ENCODE assay signal across 18 mouse cellular contexts in genomic region chr7:90083799-90084198, GRCm38 (mm10). TPM values are rescaled to one million over a fixed set of nuclear protein-coding genes. Genes with fewer than 3 reads are reported as not detected.
DNase-seq lines count a peak whose midpoint lies in the region; ATAC-seq and TF ChIP-seq lines count a peak whose summit lies in the region.
"Had no signal": no experiment of that assay in that cellular context is flagged by ENCODE, and none has a peak within 500 bp of the region (broad histone marks: within the 10 kb centered on the region; RNA-seq: fewer than 3 reads in every experiment).

No protein-coding gene starts in this region.

- WGBS in liver, postnatal 0 days (ENCODE audit: insufficient replicate concordance) = 49% methylated on average over 7 of the region's 7 CpGs
- 79% methylated on average over 7 of the region's 7 CpGs for WGBS in kidney, embryonic 14.5 days
- 79% methylated on average over 7 of the region's 7 CpGs for WGBS in midbrain, embryonic 11.5 days

- no peak for TF ChIP-seq EP300 in liver, postnatal 0 days (IDR thresholded peaks at IDR 0.05; ENCODE audit: low read depth)

- no peaks in the 10 kb centered on the region for H3K36me3 ChIP-seq in liver, postnatal 0 days (replicated peaks; ENCODE audit: insufficient read depth, low read length)
- no peaks in the 10 kb centered on the region for H3K36me3 ChIP-seq in kidney, embryonic 14.5 days (ENCODE audit: control insufficient read depth, insufficient read depth, low read length)
- H3K36me3 ChIP-seq in midbrain, embryonic 11.5 days (ENCODE audit: control insufficient read depth, insufficient read depth, low read length) = no peaks in the 10 kb centered on the region
- H3K36me3 ChIP-seq: forebrain, embryonic 10.5 days; hindbrain, embryonic 15.5 days; limb, embryonic 12.5 days had no signal

- intact Hi-C loops in gastrocnemius, adult 2 months (cut with DNase I) = no loop called here
- intact Hi-C loops in gastrocnemius, postnatal 36 days (cut with DNase I) = loop anchor here (5.0 kb wide), 1 partner anchor 34 kb away; no protein-coding TSS in a partner anchor

- no peaks in the 10 kb centered on the region for H3K27me3 ChIP-seq in liver, postnatal 0 days (ENCODE audit: insufficient read depth, low read length)
- no peaks in the 10 kb centered on the region for H3K27me3 ChIP-seq in kidney, embryonic 14.5 days (ENCODE audit: control insufficient read depth, insufficient read depth, low read length)
- H3K27me3 ChIP-seq in midbrain, embryonic 11.5 days (ENCODE audit: control insufficient read depth, insufficient read depth, low read length) = no peaks in the 10 kb centered on the region
- H3K27me3 ChIP-seq: hindbrain, embryonic 15.5 days; limb, embryonic 12.5 days had no signal

- peak; percentile 47 for DNase-seq in gastrocnemius, adult 2 months
- no peak for DNase-seq in gastrocnemius, postnatal 10 days
- DNase-seq in gastrocnemius, postnatal 36 days = peak; percentile 26 to 34
- peak; percentile 25 for DNase-seq in liver, postnatal 0 days
- no peak for DNase-seq in midbrain, embryonic 11.5 days (ENCODE audit: low spot score, missing footprints)
- DNase-seq in ovary, postnatal 14 days (ENCODE audit: low spot score) = no peak
- DNase-seq: adrenal gland, postnatal 36 days; cerebellum, adult 9-11 months; embryo, embryonic 11 days; kidney, adult 9 months had no signal

- no peak overlapping the region for H3K4me3 ChIP-seq in gastrocnemius, adult 2 months
- no peak overlapping the region for H3K4me3 ChIP-seq in liver, postnatal 0 days (ENCODE audit: low read depth, low read length)
- no peak overlapping the region for H3K4me3 ChIP-seq in kidney, embryonic 14.5 days (ENCODE audit: low read length)
- no peak overlapping the region for H3K4me3 ChIP-seq in midbrain, embryonic 11.5 days (ENCODE audit: low read depth, low read length)
- H3K4me3 ChIP-seq: forebrain, embryonic 10.5 days; hindbrain, embryonic 15.5 days; layer of hippocampus, adult 2 months; limb, embryonic 12.5 days; megakaryocyte, embryonic 14.5 days had no signal

- TF ChIP-seq CTCF in gastrocnemius, adult 2 months (IDR thresholded peaks at IDR 0.05) = no peak
- no peak for TF ChIP-seq CTCF in liver, postnatal 0 days (IDR thresholded peaks at IDR 0.05; ENCODE audit: low read depth)

- peak overlapping the region; percentile 66 for H3K27ac ChIP-seq in gastrocnemius, adult 2 months
- H3K27ac ChIP-seq in liver, postnatal 0 days (ENCODE audit: low read depth) = peak overlapping the region; percentile 1; the same call in 1 of the 2 replicates
- H3K27ac ChIP-seq in kidney, embryonic 14.5 days (ENCODE audit: low read depth, low read length) = no peak overlapping the region
- H3K27ac ChIP-seq in midbrain, embryonic 11.5 days (ENCODE audit: low read depth, low read length) = no peak overlapping the region
- H3K27ac ChIP-seq: forebrain, embryonic 10.5 days; hindbrain, embryonic 15.5 days; layer of hippocampus, adult 2 months; limb, embryonic 12.5 days had no signal

- 0 out of 2 replicates have a peak, but pooled peaks have one; percentile 22 for ATAC-seq in common myeloid progenitor, adult 5-6 weeks (replicated peaks; ENCODE audit: low read depth, poor library complexity, severe bottlenecking)
- peak; percentile 58 for ATAC-seq in liver, postnatal 0 days
- ATAC-seq in kidney, embryonic 14.5 days (ENCODE audit: low FRiP score, low TSS enrichment) = no peak
- no peak for ATAC-seq in midbrain, embryonic 11.5 days (ENCODE audit: low FRiP score)
- ATAC-seq: activated CD4-positive, CD25-positive, alpha-beta regulatory T cell, adult 4 months had no signal

- peak overlapping the region; percentile 52 for H3K4me2 ChIP-seq in liver, postnatal 0 days (ENCODE audit: low read depth, low read length)
- no peak overlapping the region for H3K4me2 ChIP-seq in kidney, embryonic 14.5 days (replicated peaks; ENCODE audit: low read depth, low read length)
- no peak overlapping the region for H3K4me2 ChIP-seq in midbrain, embryonic 11.5 days
- H3K4me2 ChIP-seq: hindbrain, embryonic 15.5 days; limb, embryonic 12.5 days had no signal

- no peaks in the 10 kb centered on the region for H3K9me3 ChIP-seq in liver, postnatal 0 days (ENCODE audit: low read length)
- H3K9me3 ChIP-seq in kidney, embryonic 14.5 days (ENCODE audit: control insufficient read depth, low read length) = no peaks in the 10 kb centered on the region
- no peaks in the 10 kb centered on the region for H3K9me3 ChIP-seq in midbrain, embryonic 11.5 days (ENCODE audit: control insufficient read depth, low read length)
- H3K9me3 ChIP-seq: forebrain, embryonic 10.5 days; hindbrain, embryonic 15.5 days; limb, embryonic 12.5 days had no signal

- H3K9ac ChIP-seq in liver, postnatal 0 days (replicated peaks) = peak overlapping the region; percentile 44
- no peak overlapping the region for H3K9ac ChIP-seq in kidney, embryonic 14.5 days (ENCODE audit: low read depth, low read length)
- no peak overlapping the region for H3K9ac ChIP-seq in midbrain, embryonic 11.5 days (ENCODE audit: low read length)
- H3K9ac ChIP-seq: hindbrain, embryonic 15.5 days; limb, embryonic 12.5 days had no signal

- peaks cover 31% of the 10 kb centered on the region for H3K4me1 ChIP-seq in liver, postnatal 0 days (ENCODE audit: insufficient read depth)
- H3K4me1 ChIP-seq in kidney, embryonic 14.5 days (ENCODE audit: control insufficient read depth, insufficient read depth, low read length) = peaks cover 3% of the 10 kb centered on the region; the same call in 1 of the 2 replicates
- no peaks in the 10 kb centered on the region for H3K4me1 ChIP-seq in midbrain, embryonic 11.5 days (ENCODE audit: control insufficient read depth, insufficient read depth, low read length)
- H3K4me1 ChIP-seq: hindbrain, embryonic 15.5 days had no signal

RNA-seq across cellular contexts. Expression of gene Picalm, which starts 46.2 kb away (rescaled TPM):
- 10 to 100 TPM; 87.9 to 93.4 TPM for total RNA-seq in gastrocnemius, adult 2 months (2021)
- 100 to 1,000 TPM; 152 to 168 TPM for total RNA-seq in gastrocnemius, postnatal 10 days (2021)
- total RNA-seq in common myeloid progenitor, adult 5-6 weeks (2017) = 190 and 196 TPM in 2 replicates
- 10 to 100 TPM; 87.8 to 90.7 TPM for total RNA-seq in gastrocnemius, postnatal 36 days (2021)
- 29.9 and 30.6 TPM in 2 replicates for polyA plus RNA-seq in liver, postnatal 0 days (2015; fragmentation: Nextera tagmentation; extraction: Ambion mirVana)
- polyA plus RNA-seq in kidney, embryonic 14.5 days (2014; fragmentation: Nextera tagmentation; extraction: Ambion mirVana) = 47.9 and 52.1 TPM in 2 replicates
- polyA plus RNA-seq in midbrain, embryonic 11.5 days (2014; fragmentation: Nextera tagmentation; extraction: Ambion mirVana) = 34.5 and 35.7 TPM in 2 replicates

Comparison
In these comparisons a context has a peak if more than half of its experiments do, and no peak if none do; other contexts are left out.
1. DNase-seq: peak in gastrocnemius, adult 2 months (single experiment), gastrocnemius, postnatal 36 days (2 of 2) and liver, postnatal 0 days (single experiment); none in gastrocnemius, postnatal 10 days (single experiment), midbrain, embryonic 11.5 days (single experiment) and ovary, postnatal 14 days (single experiment).
2. H3K27ac ChIP-seq: peak in gastrocnemius, adult 2 months (single experiment) and liver, postnatal 0 days (single experiment); none in kidney, embryonic 14.5 days (single experiment) and midbrain, embryonic 11.5 days (single experiment).
3. ATAC-seq: peak in common myeloid progenitor, adult 5-6 weeks (single experiment) and liver, postnatal 0 days (single experiment); none in kidney, embryonic 14.5 days (single experiment) and midbrain, embryonic 11.5 days (single experiment).